Mouse (Mus musculus) CD4-positive, CD25-positive, alpha-beta regulatory T cell, adult 4 months (primary cell): Measurements from ENCODE around the gene Med22. TPM values are rescaled to one million over a fixed set of nuclear protein-coding genes. Genes with fewer than 3 reads are reported as not detected.

Experiments used
- ATAC-seq: one replicate; pipeline ENCODE4 v1.8.0; 2017
- polyA plus RNA-seq, 2 experiments: library from polyadenylated mRNA; unstranded; fragments of 100-300 nt; shearing (Covaris generic); gene quantifications; one replicate each; pipeline ENCODE4 v1.2.1; 2017

Med22 gene
- polyA plus RNA-seq, 2 experiments from 2014 or later, result 10.6 to 19.6 TPM

DNA sequence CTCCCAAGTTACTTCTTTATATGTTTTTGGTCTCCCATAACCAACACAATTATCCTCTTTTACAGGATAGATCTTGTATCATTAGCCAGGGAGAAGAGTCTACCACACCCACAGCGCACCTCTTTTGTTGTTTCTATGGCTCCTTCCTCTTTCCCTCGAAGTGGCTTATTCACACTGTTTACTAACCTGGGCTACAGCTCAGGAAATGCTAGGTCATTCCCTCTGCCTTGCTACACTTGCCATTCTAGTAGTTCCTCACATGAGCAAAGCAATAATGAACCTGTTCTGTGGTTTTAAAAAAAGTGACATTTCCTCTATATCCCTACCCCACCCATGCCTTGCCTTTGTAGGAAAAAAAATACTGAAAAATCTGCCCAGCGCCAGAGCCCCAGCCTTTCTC lies 47.6 kb downstream of the Med22 start:
- no peak for ATAC-seq

Other genes with a start within 250 kb of the Med22 start
- under 1 TPM in 1 of 2 experiments, not detected in 1; 0.92 TPM for gene Lcn4, start 239.4 kb downstream of the Med22 start, polyA plus RNA-seq
- not detected for gene Abo, start 45.7 kb downstream of the Med22 start, polyA plus RNA-seq
- gene Surf6, start 7.8 kb downstream of the Med22 start, polyA plus RNA-seq, result 10 to 100 TPM; 27.3 to 56.2 TPM
- 1,000 to 10,000 TPM in 1 of 2 experiments, 100 to 1,000 TPM in 1; 646 to 1,008 TPM for gene Rpl7a, start 87 bp upstream of the Med22 start, polyA plus RNA-seq
- 10 to 100 TPM; 51.4 to 64.4 TPM for gene Surf2, start 5.7 kb upstream of the Med22 start, polyA plus RNA-seq
- gene Surf1, start 5.9 kb upstream of the Med22 start, polyA plus RNA-seq, result 100 to 1,000 TPM; 100 to 116 TPM
- 100 to 1,000 TPM in 1 of 2 experiments, 10 to 100 TPM in 1; 83.0 to 121 TPM for gene Surf4, start 23.3 kb upstream of the Med22 start, polyA plus RNA-seq
- gene Stkld1, start 23.4 kb upstream of the Med22 start, polyA plus RNA-seq, result under 1 TPM in 1 of 2 experiments, not detected in 1; 0.42 TPM
- 10 to 100 TPM; 55.5 to 76.3 TPM for gene Rexo4, start 53.7 kb upstream of the Med22 start, polyA plus RNA-seq
- not detected for gene Adamts13, start 62.7 kb upstream of the Med22 start, polyA plus RNA-seq
- 10 to 100 TPM; 18.6 to 18.9 TPM for gene Cacfd1, start 99.2 kb upstream of the Med22 start, polyA plus RNA-seq
- 1 to 10 TPM; 2.4 to 5.6 TPM for gene Slc2a6, start 117.3 kb upstream of the Med22 start, polyA plus RNA-seq
- not detected for gene Mymk, start 161.5 kb upstream of the Med22 start, polyA plus RNA-seq
- under 1 TPM in 1 of 2 experiments, not detected in 1; 0.31 TPM for gene Adamtsl2, start 168.7 kb upstream of the Med22 start, polyA plus RNA-seq
- not detected for gene Fam163b, start 231.8 kb upstream of the Med22 start, polyA plus RNA-seq